Mouse (Mus musculus) ZHBTc4 (cell line): ENCODE measurements at regions not wholly inside any gene's neighbourhood (a gene's known extent, or its start where the extent isn't known, plus 50 kb on each side); places are given as distances from the start of the nearest gene placed in this dataset.
A peak's percentile ranks its signal among the peaks of the same experiment; 100 is the strongest.

ENCODE experiments used
- DNase-seq: peaks from one replicate; pipeline ENCODE4 v3.0.0-alpha.2; 2011; ENCODE audit warnings: low read depth, low spot score

- DNase-seq: no peak
These were observed 105.3 kb upstream of the Arg1 start for GRCm38 (mm10) chr10:25032625-25033024.

GRCm38 (mm10) chr10:25029387-25029915 lies 102.2 kb upstream of the Arg1 start:
- DNase-seq: peak; percentile 86

- DNase-seq: peak; percentile 29
These were observed 96.4 kb upstream of the Arg1 start for GRCm38 (mm10) chr10:25023601-25024157.

GRCm38 (mm10) chr10:25023044-25023540 lies 95.8 kb upstream of the Arg1 start:
- no peak for DNase-seq

- no peak for DNase-seq
These were observed 91.7 kb upstream of the Arg1 start for GRCm38 (mm10) chr10:25018946-25019345.

- DNase-seq: no peak
These were observed 90.6 kb upstream of the Arg1 start for GRCm38 (mm10) chr10:25017843-25018242.

- no peak for DNase-seq
These were observed 88.8 kb upstream of the Arg1 start for GRCm38 (mm10) chr10:25016110-25016509.

- no peak for DNase-seq
These were observed 84.8 kb upstream of the Arg1 start for GRCm38 (mm10) chr10:25012129-25012528.

GRCm38 (mm10) chr10:25001299-25001698 lies 74.0 kb upstream of the Arg1 start:
- no peak for DNase-seq

GRCm38 (mm10) chr10:25000231-25001222 lies 73.2 kb upstream of the Arg1 start:
- peak; percentile 41 for DNase-seq

- no peak for DNase-seq
These were observed 72.5 kb upstream of the Arg1 start for GRCm38 (mm10) chr10:24999807-25000206.

- DNase-seq: no peak
These were observed 70.4 kb upstream of the Arg1 start for GRCm38 (mm10) chr10:24997661-24998060.

GRCm38 (mm10) chr10:24995751-24996150 lies 68.5 kb upstream of the Arg1 start:
- no peak for DNase-seq

GRCm38 (mm10) chr10:24989965-24990653 lies 62.8 kb upstream of the Arg1 start:
- no peak for DNase-seq

- DNase-seq: no peak
These were observed 57.5 kb upstream of the Arg1 start for GRCm38 (mm10) chr10:24984801-24985200.

GRCm38 (mm10) chr10:24981763-24982162 lies 54.5 kb upstream of the Arg1 start:
- DNase-seq: no peak
